Mouse (Mus musculus) ES-Bruce4 (cell line): Measurements from ENCODE around the gene Tmem163.

Source experiments
- CTCF ChIP-seq: IDR thresholded peaks from one replicate; pipeline ENCODE4 v1.8.1; 2011; ENCODE audit warnings: low read depth, low read length
- POLR2A ChIP-seq: IDR thresholded peaks from one replicate; pipeline ENCODE4 v1.8.1; 2011; ENCODE audit warnings: low read length; ENCODE audit not compliant: insufficient read depth

- TF ChIP-seq POLR2A: no peak
- TF ChIP-seq CTCF: no peak
Observed at GRCm38 (mm10) chr1:127475756-127476155, 203.6 kb downstream of the Tmem163 start.
